Mouse (Mus musculus) lung, postnatal 4 days (tissue): ENCODE measurements around the gene Srsf1.
"Not testable (repeated sequence)": the region's sequence is repeated elsewhere in the genome, so short reads cannot be mapped to it uniquely, and the experiment has no call there.

Experiments used
- DNase-seq, 2 experiments: peaks; one replicate each; pipeline ENCODE4 v3.0.0; 2021

The Srsf1 gene

DNA sequence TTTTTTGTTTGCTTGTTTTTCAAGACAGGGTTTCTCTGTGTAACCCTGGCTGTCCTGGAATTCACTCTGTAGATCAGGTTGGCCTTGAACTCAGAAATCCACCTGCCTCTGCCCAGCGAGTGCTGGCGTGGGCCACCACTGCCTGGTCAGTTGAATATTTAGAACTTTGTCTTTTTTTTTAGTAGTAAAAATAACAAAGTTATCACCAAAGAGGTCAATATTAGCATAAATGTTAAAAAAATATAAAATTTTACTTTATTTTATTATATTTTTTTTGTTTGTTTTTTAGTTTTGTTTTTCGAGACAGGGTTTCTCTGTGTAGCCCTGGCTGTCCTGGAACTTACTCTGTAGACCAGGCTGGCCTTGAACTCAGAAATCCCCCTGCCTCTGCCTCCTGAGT is 2.0 kb upstream of the Srsf1 start:
- not testable (repeated sequence) for DNase-seq

DNA sequence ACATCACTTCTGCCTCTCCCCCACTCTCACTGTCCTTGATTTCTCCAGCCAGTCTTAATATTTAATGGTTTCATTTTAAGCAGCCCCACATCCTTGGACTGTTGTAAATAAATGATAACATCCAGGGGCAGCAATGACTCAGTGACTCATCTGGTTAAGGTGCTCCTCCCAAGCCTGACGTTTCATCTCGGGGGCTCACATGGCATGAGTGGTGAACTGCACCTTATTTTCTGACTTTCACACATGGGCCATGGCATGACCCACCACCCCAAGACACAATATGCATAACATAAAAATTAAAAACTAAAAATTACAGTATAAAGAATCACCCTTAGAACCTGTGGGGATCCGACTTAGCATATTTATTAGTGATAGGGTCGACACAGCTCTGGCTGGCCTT is 1.3 kb upstream of the Srsf1 start:
- no peak for DNase-seq

DNA sequence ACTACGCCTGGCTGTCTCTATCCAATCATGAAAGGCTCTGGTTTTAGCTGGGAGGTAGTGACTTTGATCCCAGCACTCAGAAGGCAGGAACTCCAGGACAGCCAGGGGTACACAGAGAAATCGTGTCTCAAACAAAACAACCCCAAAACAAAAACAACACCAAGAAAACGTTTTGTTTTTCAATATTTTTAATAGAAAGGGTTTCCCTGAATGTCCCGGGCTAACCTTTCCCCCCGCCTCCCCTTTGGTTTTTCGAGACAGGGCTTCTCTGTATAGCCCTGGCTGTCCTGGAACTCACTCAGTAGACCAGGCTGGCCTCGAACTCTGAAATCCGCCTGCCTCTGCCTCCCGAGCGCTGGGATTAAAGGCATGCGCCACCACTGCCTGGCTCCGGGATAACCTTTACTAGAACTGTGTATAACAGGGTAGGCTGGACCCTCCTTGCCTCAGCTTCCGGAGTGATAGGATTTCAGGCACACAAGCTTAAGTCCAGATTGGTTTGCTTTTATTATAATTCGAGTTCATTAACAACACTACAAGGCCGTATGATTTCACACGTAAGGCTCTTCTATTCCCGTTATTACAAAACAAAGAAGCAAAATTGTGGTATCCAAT is 743 bp upstream of the Srsf1 start:
- DNase-seq = peak; percentile 28 to 29

DNA sequence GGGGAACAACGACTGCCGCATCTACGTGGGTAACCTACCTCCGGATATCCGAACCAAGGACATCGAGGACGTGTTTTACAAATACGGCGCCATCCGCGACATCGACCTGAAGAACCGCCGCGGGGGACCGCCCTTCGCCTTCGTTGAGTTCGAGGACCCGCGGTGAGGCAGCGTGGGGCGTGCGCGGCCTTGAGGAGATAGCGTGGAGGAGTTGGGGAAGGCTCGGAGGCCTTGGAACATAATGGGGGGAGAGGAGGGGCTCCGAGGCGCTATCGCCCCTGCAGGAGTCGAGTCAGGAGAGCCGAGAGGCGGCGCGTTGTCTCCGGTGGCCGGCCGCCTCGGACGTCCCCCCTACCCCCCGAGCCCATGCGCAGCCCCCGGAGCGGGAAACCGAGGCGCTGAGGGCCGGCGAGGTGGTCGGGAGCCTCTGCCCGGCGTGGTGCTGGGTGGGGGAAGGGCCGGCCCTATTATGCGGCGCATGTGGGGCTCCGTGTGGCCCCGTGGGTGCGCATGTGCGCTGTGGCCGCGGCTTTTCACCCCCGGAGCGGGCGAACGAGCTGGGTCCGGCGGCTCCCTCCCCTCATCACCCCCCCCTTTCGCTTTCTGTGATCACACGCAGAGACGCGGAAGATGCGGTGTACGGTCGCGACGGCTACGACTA is 828 bp downstream of the Srsf1 start:
- peak; percentile 78 to 84 for DNase-seq

DNA sequence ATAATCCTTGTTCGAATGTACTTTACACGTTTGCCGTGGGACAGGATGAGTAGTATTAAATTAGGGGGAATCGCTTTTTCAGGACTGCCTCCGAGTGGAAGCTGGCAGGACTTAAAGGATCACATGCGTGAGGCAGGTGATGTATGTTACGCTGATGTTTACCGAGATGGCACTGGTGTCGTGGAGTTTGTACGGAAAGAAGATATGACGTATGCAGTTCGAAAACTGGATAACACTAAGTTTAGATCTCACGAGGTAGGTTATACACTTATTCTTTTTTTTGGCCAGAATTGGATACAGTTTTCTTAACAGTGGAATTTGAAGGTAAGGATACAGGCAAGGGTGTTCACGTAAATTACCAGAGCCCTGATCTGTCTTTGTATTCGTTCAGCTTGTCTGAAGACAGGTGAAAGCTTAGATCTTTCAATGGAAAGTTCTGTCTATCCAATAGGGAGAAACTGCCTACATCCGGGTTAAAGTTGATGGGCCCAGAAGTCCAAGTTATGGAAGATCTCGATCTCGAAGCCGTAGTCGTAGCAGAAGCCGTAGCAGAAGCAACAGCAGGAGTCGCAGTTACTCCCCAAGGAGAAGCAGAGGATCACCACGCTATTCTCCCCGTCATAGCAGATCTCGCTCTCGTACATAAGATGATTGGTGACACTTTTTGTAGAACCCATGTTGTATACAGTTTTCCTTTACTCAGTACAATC is 1.9 kb downstream of the Srsf1 start:
- no peak for DNase-seq

DNA sequence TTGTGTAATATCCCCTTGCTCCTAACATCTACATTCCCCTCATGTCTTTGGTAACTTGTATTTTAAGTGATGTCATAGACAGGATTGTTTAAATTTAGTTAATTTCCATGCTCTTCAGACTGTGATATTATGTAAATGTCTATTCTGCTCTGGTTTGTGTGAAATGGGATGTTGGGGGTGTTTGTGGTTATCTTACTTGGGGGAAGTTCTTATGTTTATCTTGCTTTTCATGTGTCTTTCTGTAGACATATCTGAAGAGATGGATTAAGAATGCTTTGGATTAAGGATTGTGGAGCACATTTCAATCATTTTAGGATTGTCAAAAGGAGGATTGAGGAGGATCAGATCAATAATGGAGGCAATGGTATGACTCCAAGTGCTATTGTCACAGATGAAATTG is 2.6 kb downstream of the Srsf1 start:
- DNase-seq = no peak

DNA sequence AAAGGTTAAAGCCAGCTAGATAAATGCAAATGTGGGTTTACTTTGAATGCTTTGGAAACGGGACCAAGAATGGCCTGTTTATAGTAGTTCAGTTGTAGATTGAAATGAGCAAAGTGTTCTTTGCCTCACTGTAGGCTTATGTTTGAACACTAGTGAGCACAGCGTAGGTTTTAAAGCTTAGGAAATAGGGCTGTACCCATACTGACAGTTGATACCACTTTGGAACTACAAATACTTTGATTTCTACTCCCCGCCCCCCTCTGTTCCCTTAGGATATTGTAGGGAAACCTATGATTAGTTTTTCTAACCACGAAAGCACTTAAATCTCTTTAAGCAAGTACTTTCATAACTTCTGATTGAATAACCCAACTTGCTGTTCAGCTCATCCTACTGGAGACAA is 5.5 kb downstream of the Srsf1 start:
- no peak for DNase-seq

DNA sequence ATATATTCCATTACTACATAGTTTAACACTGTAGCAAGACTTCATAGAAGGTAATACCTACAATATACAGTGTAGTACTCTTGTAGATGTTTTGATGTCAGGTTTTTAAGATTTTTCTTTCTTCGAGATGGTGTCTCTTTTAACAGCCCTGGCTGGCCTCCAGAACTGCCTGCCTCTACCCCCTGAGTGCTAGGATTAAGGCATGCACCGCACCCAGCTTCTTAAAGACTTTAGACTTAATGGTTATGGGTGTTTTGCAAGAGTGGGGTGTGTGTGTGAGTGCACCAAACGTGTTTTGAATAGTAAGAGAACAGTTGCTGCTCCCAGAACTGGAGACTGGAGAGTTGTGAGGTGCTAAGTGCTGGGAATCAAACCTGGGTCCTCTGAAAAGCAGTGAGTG is 6.6 kb downstream of the Srsf1 start:
- no peak for DNase-seq

DNA sequence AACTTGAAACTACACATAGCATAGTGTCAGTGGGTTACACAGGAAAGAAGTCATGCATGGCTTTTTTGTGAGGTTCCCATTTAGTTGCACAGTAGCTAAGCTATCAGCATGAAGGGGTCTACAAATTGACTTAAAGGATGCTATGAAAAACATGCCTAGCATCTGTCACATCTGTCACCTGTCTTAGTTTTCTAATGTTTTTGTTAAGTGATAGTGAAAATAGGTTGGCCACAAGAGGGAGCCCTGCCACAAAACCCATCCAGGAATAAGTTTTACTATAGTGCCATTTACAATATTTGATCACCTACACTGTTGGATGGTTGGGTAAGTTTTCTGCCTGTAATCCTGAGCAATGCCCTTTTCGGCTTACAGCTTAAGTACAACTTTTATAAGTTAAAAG is 7.4 kb downstream of the Srsf1 start:
- peak in 1 of 2 experiments; percentile 60 for DNase-seq

DNA sequence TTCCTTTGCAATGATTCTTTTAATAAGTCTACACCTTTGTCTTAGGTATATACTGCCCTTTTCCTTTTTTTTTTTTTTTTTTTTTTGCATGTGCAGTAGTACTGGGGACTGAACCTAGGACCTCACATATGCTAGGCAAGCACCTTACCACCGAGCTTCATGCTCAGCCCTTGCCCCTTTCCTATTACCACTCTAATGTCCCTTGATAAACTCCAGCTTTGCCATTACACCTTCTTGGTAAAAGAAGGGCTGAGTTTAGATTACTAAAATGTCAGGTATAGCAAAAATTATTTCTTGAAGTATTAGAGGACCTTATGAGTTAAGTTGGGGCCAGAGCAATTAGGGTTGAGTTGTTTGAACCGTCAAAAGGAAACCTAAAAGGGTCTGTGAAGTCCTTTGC is 8.6 kb downstream of the Srsf1 start:
- no peak for DNase-seq

DNA sequence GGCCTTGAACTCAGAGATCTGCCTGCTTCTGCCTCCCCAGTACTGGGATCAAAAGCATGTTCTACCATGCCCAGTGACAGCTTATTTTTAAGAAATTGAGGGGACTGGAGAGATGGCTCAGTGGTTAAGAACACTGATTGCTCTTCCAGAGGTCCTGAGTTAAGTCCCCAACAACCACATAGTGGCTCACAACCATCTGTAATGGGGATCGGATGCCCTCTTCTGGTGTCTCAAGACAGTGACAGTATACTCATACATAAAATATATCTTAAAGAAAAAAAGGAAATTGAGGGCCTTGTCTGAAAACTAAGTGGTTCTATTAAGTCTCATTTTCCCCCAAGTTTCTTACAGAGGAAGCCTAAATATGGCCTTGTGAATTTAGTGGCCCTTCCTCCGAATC is 10.6 kb downstream of the Srsf1 start:
- DNase-seq = no peak

DNA sequence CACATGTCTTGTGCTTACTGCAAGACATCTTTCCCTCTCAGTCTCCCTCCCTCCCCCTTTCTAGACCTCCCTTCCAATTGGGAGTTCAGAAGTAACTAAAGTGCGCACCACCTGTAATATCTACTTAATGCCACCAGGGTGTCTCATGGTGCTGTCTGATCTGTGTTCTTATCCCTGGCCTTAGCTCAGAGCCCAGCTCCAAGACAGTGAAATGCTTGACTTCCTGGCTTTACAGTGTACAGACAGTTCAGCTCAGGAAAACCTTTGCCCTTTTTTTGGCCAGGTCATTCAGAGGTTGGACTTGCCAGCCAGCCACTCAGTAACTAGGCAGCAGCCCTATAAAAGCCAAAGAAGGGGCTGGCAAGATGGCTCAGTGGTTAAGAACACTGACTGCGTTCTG is 12.0 kb downstream of the Srsf1 start:
- DNase-seq = peak; percentile 31 to 56

DNA sequence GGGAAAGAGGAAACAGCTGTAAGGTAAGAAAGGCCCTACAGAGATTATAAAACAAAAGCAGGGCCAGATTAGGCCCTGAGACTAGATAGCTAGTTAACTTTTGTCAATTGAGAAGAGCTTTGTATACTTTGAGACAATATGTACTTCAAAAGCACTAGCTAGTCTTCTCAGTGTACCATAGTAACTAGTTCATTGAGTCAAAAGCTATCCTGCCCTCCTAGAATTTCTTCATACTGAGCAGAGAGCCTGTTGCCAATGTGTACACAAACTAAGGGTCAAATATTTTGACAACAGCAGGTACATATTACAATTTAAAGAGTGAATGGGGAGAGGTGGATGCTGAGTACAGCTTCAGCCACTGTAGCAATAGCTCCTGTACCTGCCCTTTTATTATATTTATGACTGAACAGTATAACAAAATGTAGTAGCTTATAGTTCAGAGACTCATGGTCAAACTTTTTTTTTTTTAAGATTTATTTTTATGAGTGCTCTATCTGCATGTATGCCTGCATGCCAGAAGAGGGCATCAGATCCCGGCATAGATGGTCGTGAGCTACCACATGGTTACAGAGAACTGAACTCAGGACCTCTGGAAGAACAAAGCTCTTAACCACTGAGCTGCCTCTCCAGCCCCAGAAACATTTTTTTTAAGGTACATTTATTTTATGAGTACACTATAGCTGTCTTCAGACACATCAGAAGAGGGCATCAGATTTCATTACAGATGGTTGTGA is 14.9 kb downstream of the Srsf1 start:
- DNase-seq = no peak

DNA sequence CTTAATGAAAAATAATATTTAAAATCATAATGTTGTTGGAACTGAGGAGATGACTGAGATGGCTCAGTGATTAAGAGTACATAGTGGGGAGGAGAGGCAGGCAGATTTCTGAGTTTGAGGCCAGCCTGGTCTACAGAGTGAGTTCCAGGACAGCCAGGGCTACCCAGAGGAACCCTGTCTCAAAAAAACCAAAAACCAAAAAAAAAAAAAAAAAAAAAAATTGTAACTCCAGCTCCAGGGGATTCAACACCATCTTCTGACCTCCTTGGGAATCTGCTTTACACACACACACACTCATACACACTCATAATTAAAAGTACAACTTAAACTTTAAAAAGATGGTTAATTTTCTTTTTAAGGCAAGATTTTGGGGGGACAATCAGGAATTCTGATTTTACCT is 18.6 kb downstream of the Srsf1 start:
- DNase-seq = no peak

DNA sequence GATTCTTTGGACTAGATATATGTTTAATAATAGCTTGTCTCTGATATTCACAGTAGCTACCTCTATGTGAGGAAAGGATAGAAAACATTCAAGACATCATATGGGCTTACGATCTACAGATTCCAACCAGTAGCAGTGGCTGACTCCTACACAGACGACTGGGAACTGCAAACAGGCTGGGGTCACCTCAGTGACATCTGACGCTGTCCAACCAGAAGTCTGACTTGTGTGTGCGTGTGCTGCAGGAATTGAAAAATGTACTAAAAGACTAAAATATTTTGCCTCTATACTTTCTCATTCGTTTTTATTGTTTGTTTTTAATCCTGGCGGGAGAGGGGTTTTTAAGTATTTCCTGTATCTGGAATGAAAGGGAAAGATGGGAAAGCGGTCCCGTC is 20.0 kb downstream of the Srsf1 start:
- no peak for DNase-seq

DNA sequence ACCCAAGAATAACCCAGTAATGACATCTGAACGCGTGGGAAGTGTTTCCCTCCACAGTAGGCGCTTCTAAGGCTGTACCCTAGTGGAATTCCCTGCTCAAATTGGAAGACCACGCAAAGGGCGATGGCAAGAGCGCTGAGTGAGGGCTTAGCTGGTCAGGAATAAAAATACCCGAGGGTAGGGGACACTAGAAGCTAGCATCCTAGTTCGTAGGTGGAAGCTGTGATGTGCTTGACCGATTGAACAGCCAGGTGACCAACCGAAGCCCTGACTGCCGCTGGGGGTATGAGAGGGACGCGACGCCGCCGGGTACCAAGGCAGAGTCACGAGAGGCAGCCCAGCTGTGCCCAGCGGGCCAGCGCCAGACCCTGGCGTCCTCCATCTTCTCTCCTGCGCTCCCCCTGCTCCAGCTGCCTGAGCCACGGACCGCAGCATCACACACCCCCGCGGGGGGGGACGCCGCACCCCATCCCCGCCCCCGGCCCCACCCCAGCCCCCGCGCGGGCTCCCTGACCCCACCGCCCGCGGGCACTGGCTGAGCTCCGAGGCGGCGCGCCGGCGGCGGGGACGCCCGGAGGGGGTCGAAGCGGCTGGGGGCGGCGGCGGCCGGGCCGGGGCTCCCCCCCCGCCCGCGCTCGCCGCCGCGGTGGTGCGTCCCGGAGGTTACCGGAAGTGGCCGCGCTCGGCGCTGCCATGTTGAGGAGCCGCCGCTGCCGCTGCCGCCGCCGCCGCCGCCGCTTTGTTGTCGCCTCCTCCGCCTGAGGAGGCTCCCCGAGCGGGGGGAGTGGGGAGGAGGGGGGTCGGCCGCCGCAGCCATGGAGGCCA is 20.6 kb downstream of the Srsf1 start, which contains the start of gene Vezf1:
Vezf1 (plus strand) TSS at position 694 of the 825 bp plus-strand sequence.
- DNase-seq = peak; percentile 84 to 88

DNA sequence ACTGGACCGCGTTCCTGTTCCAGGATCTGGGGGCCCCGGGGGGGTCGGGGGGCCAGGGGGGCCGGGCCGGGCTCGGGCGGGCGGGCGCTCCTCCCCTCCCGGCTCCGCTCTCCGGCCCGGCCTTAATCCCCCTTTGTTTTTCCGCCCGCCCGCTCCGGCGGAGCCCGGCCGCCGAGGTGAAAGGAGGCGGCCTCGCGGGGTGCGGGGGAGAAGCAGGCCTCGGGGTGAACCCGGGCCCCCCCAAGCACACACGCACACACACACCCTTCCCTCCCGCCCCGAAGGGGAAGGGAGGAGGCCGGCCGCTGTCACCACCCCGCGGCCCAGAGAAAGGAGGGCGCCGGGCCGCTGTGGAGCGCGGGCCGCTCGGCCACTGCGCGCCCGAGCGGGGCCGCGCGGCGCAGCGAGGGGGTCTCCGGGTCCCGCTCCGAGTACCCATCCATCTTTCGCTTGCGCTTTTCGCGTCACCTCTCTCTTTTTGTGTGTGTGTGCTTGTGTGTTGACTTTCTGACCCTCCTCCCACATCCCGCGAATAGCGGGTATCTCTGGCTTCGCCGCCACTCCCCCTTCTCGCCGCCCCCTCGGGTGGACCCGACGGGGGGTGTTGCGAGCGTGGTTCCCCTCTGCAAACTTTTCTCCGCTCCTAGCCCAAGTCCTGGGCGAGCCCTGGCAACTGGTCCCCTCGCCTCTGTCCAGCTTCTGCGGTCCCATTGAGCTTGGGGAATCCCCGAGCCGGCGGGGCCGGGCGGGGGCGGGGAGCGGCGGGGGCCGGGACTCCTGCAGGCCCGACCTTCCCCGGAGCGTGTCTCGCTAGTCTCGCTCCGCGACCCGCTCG is 21.5 kb downstream of the Srsf1 start:
- peak; percentile 75 to 83 for DNase-seq

DNA sequence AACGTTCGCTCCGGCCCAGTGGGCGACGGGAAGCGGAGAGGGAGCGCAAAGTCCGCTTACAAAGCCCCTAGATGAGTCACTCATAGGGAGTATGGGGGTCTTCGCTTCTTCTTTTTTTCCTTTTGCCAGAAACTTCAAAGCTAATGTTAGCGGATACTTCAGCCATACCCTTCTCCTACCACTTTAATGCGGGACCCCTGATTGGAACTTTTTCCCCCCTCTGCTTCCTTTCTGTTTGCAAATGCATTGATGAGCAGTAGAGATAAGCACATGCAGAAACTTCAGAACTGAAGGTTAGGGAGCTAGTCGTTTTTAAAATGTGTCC is 22.0 kb downstream of the Srsf1 start:
- DNase-seq = no peak

DNA sequence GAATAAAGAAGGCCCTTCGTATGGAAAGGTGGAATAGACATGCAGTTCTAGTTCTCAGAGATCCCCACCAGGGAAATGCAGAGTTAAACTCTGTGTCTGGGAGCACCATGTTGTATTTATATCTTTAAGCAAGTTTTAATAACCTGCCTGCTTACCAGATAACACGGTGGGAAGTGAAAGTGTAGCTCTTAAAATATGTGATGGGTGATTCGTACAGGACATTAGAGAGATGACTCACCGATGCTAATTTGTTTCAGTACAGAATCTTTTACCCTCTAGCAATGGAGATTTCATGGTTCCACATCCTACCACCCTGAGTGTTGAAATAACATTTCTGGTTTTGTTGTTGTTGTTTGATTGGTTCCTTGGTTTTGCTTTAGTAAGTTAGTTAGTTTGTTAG is 23.2 kb downstream of the Srsf1 start:
- no peak for DNase-seq

DNA sequence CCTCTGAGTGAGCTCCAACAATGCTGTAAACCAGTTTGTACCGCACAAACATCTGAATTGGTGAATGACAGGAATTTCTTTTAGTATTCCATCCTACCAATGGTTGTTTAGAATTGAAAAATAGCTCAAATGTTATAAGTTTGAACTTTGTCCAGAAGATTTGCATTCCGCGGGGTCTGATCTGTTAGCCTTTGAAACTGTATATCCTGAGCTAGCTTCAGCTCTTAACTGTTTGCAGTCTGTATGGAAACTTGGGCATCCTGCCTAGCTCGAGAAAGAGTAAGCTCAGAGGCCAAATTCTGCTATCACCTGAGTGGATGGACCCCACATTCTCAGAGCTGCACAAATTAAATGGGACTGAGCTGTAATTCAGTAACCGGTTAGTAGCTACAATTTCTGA is 23.9 kb downstream of the Srsf1 start:
- DNase-seq = no peak

DNA sequence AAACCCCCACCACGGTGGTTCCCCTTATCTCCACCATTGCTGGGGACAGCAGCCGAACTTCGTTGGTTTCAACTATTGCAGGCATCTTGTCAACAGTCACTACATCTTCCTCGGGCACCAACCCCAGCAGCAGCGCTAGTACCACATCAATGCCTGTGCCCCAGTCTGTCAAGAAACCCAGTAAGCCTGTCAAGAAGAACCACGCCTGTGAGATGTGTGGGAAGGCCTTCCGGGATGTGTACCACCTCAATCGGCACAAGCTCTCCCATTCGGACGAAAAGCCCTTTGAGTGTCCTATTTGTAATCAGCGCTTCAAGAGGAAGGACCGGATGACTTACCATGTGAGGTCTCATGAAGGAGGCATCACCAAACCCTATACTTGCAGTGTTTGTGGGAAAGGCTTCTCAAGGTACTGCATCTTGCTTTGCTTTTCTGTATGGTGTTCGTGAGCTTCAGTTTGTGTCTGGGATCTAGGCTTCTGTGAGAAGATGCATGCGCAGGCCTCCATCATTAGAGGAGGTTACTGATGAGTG is 26.2 kb downstream of the Srsf1 start:
- no peak for DNase-seq

DNA sequence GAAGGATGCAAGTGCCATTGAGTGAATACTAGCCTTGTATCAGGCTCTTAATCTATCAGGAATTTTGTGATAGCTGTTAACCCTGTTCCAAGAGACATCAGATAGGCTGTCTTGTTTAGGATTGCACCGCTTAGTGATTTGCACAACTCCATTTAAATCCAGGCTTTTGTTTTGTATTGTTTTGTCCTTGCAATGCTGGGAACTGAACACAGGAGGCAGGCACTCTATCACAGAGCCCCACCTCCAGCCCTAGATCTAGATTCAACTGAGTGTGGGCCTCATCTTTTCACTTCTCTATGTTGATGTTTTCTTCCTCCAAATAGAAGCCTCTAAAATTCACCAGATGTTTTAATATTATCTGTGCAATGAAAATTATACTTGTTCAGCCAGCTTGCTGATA is 28.5 kb downstream of the Srsf1 start:
- DNase-seq = no peak
